Mouse (Mus musculus): ENCODE data around the gene Cyp2d9. TPM values are rescaled to one million over a fixed set of nuclear protein-coding genes. Genes with fewer than 3 reads are reported as not detected.
A peak's percentile ranks its signal among the peaks of the same experiment; 100 is the strongest.
"Not testable (repeated sequence)": the region's sequence is repeated elsewhere in the genome, so short reads cannot be mapped to it uniquely, and the experiment has no call there.

Cyp2d9 gene
- not detected for total RNA-seq (2021)

DNA sequence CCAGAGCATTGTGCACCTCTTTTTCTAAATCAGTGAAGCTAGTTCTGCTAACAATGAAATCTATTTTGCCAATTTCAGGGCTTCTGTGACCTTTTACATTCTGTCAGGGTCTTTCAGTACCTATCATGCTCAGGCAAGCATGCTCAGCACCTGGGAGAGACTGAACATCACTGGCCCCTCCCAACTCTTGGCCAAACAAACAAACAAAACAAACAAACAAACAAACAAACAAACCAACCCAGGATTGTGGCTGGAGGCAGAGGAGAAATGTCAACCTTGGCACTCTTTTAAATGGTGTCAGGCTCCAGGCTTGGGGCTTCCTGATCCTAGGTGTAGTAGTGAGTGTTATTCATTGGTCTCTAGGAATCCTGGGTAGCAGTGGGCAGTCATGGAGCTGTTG is at the start of gene Cyp2d9:
Cyp2d9 (plus strand) TSS at position 301 of the 400 bp plus-strand sequence.
- intact Hi-C loops (cut with DNase I), result no loop called here
- no peak for DNase-seq (ENCODE audit: low spot score in 2 of 2)

DNA sequence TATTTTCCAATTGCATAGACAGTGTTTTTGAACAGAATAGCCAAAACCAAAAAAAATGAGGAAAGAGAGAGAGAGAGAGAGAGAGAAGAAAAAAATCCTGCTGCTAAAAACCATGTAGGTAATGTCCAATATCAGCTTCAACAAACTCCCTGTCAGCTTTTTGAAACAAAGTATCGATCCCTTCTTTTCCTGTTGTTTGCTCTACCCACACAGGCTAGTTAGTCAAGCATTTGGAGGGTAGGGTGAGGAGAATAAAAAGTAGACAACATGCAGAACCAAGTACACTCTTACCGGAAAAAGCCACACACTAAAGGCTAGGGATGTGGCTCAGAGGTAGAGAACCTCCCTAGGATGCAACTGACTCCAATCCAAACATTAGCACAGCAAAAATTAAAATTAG is 47.5 kb upstream of the Cyp2d9 start:
- DNase-seq (ENCODE audit: low spot score in 2 of 2), result no peak
- intact Hi-C loops (cut with DNase I), result no loop called here

- intact Hi-C loops (cut with DNase I); DNase-seq (ENCODE audit: low spot score in 2 of 2): not testable (repeated sequence)
Measured at GRCm38 (mm10) chr15:82389916-82390315, 43.3 kb upstream of the Cyp2d9 start.

DNA sequence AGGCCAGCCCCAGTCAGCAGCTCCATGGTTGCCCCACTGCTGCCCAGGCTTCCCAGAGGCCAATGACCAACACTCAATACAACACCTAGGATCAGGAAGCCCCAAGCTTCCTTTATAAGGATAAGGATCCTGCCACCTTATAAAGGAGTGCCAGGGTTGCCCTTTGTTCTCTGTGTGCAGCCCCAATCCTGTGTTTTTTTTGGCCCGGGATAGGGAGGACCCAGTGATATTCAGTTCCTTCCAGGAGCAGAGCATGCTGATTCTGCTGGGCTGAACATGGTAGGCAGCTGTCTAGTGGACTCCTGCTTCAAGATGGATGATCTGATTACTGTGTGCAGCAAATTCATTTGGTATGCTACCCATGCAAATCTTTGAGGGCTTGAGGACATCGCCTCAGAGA is 39.3 kb upstream of the Cyp2d9 start, which contains the start of gene Cyp2d11:
Cyp2d11 (minus strand) TSS at position 101 of the 400 bp plus-strand sequence.
- DNase-seq (ENCODE audit: low spot score in 2 of 2); intact Hi-C loops (cut with DNase I): not testable (repeated sequence)

DNA sequence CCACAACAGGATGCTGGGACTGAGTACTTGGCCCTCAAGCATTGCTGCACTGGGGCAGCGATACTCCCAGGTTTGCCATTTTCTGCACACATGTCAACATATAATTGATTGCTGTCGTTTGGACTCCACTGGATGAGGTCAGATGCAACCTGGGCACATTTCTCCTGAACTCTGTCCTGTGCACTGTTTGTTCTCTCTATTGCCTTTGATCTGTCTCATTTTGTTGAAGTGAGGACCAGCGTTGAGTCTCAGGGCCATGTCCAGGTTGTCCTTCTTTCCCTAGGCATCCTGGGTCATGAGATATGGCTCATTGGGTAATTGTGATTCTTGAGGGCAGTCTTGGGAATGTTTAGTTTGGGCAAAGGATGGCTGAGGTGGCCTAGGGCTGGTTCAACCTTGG is 37.3 kb upstream of the Cyp2d9 start:
- DNase-seq (ENCODE audit: low spot score in 2 of 2); intact Hi-C loops (cut with DNase I): not testable (repeated sequence)

GRCm38 (mm10) chr15:82401516-82401915 is 31.7 kb upstream of the Cyp2d9 start:
- intact Hi-C loops (cut with DNase I), result no loop called here
- no peak for DNase-seq (ENCODE audit: low spot score in 2 of 2)

GRCm38 (mm10) chr15:82402106-82402505 is 31.1 kb upstream of the Cyp2d9 start:
- no peak for DNase-seq (ENCODE audit: low spot score in 2 of 2)
- intact Hi-C loops (cut with DNase I), result no loop called here

DNA sequence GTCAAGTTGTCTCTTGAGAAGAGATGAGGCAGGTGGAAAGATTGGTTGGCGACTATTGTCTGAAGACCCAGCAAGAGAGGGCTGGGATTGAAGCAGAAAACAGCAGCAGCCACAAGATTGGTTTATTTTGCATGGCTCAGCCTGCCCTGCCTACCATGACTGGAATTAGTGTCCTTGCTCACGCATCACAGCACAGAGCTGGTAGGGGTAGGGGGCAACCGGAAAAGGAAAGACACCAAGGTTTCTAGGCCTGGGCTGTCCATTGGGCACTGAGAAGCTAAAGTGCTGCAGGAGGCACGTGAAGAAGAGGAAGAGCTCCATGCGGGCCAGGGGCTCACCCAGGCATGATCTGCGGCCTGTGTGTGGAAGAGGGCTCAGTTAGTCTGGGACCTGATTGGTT is 30.5 kb upstream of the Cyp2d9 start:
- intact Hi-C loops (cut with DNase I), result no loop called here
- no peak for DNase-seq (ENCODE audit: low spot score in 2 of 2)

- intact Hi-C loops (cut with DNase I), result no loop called here
- no peak for DNase-seq (ENCODE audit: low spot score in 2 of 2)
Measured at GRCm38 (mm10) chr15:82403606-82404005, 29.6 kb upstream of the Cyp2d9 start.

GRCm38 (mm10) chr15:82404163-82404562 is 29.1 kb upstream of the Cyp2d9 start:
- no peak for DNase-seq (ENCODE audit: low spot score in 2 of 2)
- intact Hi-C loops (cut with DNase I), result no loop called here

DNA sequence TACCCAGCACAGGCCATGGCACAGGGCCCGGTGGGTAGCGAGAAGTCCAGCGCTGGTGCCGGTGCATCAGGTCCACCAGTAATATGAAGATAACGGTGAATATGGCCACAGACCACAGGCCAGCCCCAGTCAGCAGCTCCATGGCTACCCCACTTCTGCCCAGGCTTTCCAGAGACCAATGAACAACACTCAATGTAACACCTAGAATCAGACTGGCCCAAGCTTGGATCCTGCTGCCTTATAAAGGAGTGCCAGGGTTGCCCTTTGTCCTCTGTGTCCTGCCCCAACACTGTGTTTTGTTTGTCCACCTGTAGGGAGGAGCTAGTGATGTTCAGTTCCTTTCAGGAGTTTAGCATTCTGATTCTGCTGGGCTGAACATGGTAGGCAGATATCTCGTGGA is 26.3 kb upstream of the Cyp2d9 start, which contains the start of gene Cyp2d10:
Cyp2d10 (minus strand) TSS at position 215 of the 400 bp plus-strand sequence.
- no peak for DNase-seq (ENCODE audit: low spot score in 2 of 2)
- intact Hi-C loops (cut with DNase I), result no loop called here

DNA sequence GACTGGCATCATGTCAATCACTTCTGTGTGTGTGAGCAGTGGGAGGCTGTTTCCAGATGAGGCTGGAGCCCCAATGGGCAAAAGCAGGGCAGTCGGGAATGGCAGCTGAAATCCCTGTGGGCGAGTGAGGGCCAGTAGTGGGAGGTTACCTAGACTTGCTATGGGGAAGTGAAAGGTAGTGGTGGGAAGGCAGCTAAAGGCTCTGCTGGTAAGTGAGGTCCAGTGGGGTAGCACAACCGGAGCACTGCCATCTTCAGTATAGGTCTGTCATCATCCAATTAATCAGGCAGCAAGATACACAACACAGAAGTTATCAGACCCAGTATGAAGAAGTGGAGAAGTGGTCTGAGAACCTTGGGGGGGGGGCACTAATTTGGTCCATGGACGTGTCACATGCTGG is 25.7 kb upstream of the Cyp2d9 start:
- intact Hi-C loops (cut with DNase I), result no loop called here
- no peak for DNase-seq (ENCODE audit: low spot score in 2 of 2)

DNA sequence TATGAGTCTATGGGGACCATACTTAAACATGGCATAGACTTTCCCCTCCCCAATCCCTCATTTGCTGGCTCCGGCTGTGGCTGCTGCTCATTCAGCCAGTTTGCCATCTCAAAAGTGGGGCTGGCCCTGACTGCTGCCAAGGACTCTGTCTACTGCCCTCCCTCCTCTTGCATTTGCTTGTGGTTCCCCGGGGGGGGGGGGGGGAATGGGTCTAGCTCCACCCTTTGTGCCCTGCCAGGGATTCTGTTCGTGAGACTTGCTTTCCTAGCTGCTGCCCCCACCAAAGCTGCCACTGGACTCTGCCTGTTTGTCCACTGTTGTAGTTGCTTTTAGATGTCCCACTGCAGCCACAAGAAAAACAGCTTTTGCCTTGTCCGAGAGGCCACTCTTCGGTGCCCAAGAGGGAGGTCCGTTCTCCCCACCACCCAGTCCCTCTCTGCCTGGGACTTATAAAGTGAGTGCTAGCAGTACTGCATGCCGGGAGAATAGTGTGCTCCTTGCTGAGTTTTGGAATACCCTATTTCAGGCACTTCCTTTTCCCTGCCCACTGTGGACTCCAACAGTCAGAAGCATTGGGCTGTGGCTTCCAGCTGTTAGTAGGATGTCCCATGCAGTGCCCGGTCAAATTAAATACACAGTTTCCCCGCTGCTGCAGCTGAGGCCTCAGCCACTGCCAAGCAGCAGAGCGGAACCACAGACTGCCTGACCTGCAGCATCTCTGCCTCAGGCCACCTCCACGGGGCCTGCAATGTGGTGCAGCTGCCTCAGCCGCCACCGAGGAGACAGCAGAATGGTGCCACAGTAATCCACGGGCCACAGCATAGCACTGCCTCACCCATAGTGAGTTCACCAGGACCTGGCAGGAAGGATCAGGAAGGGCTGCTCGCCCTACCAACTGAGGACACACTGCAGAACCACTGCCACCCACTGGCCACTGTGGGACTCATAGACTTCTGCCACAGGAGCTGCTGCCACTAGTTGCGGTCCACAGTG is 16.1 kb upstream of the Cyp2d9 start:
- peak; percentile 78 to 86 for DNase-seq (ENCODE audit: low spot score in 2 of 2)

DNA sequence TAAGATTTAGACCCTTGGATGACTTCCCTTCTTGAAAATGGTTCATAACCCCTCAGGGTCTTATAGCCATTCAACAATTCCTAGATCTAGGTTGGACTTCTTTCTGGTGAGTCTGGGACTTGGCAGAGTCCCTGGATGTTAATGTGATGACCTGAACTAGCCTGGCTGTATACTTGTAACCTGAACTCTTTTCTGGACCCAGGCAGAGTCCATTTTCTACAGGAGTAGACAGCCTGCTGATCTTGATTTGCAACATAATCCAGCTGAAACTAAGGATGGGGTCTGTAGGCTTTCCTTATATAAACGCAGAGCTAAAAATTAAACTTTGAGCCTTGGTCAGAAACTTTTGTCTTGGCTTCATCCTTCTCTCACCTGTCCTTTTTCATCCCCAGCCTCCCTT is 14.6 kb upstream of the Cyp2d9 start:
- intact Hi-C loops (cut with DNase I), result loop anchor here (10.0 kb wide), 1 partner anchor 124 kb away; the partner anchor contains the start of gene Wbp2nl

More for the DNA sequence above, 16.1 kb upstream of the Cyp2d9 start:
- intact Hi-C loops (cut with DNase I), result loop anchor here (1.0 to 10.0 kb wide), 4 partner anchors 39 to 151 kb away; partner anchors contain the start of genes Ndufa6 and Wbp2nl

GRCm38 (mm10) chr15:82422935-82423334 is 10.3 kb upstream of the Cyp2d9 start:
- intact Hi-C loops (cut with DNase I), result no loop called here
- DNase-seq (ENCODE audit: low spot score in 2 of 2), result no peak

More for the DNA sequence above, 14.6 kb upstream of the Cyp2d9 start:
- DNase-seq (ENCODE audit: low spot score in 2 of 2), result no peak

DNA sequence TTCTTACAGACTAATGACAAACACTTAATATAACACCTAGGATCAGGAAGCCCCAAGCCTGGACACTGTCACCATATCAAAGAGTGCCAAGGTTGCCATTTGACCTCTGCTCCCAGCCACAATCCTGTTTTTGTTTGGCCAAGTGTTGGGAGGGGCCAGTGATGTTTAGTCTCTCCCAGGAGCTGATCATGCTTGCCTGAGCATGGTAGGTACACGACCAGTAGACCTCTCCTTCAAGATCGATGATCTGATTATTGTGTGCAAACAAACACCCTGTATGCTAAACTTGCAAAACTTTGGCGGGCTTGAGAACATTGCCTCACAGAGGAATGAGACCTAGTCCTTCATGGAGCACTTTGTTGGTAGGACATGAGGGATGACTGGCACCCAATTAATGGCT is 9.8 kb upstream of the Cyp2d9 start:
- intact Hi-C loops (cut with DNase I), result no loop called here
- no peak for DNase-seq (ENCODE audit: low spot score in 2 of 2)

DNA sequence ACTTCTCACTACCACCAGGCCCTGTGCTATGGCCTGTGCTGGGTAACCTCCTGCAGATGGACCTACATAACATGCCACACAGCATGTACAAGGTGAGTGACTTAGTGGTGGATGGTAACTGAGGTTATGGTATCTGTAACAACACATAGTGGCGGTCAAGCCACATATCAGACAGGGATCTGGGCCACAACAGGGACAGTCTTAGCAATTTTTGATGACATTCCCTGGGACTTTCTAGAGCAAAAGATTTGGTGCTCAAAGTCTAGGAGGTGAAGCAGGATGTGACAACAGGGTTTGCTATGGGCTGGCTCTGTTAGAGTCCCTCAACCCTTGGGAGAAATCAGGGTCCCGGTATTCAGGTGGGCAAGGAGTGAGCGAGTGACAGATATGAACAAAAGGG is 384 bp downstream of the Cyp2d9 start:
- DNase-seq (ENCODE audit: low spot score in 2 of 2), result no peak
- intact Hi-C loops (cut with DNase I), result no loop called here

DNA sequence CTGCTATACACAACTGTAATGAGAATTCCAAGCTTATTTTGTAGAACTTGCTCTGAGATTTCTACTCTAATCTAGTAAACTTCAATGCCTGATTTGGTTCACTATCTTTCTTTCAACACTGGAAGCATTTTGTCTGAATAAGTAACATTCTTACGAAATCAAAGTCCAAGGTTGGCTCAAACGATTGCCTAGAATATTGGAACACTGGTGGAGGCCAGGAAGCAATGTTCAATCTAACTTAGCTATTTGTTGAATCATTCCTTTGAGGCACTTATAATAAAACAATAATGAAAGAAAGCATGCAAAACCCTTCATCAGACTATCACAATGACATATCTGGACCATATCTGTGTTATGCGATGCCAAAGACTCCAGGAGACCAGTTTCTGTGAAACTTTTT is 1.3 kb downstream of the Cyp2d9 start:
- intact Hi-C loops (cut with DNase I), result no loop called here

GRCm38 (mm10) chr15:82435011-82435410 is 1.8 kb downstream of the Cyp2d9 start:
- DNase-seq (ENCODE audit: low spot score in 2 of 2), result no peak
- intact Hi-C loops (cut with DNase I), result no loop called here

More for the DNA sequence above, 1.3 kb downstream of the Cyp2d9 start:
- no peak for DNase-seq (ENCODE audit: low spot score in 2 of 2)

GRCm38 (mm10) chr15:82435606-82436005 is 2.4 kb downstream of the Cyp2d9 start:
- no peak for DNase-seq (ENCODE audit: low spot score in 2 of 2)
- intact Hi-C loops (cut with DNase I), result no loop called here

All from left cerebral cortex, postnatal 25 days (tissue).